Mouse (Mus musculus): ENCODE measurements around the gene Echdc2.
A peak's percentile ranks its signal among the peaks of the same experiment; 100 is the strongest.

The Echdc2 gene

GRCm38 (mm10) chr4:108199236-108199635, 34.0 kb downstream of the Echdc2 start:
- DNase-seq (ENCODE audit: low read depth, low spot score): no peak

- no peak for DNase-seq (ENCODE audit: low read depth, low spot score)
These were observed 39.4 kb downstream of the Echdc2 start for GRCm38 (mm10) chr4:108204629-108205028.

- no peak for DNase-seq (ENCODE audit: low read depth, low spot score)
These were observed 47.8 kb downstream of the Echdc2 start for GRCm38 (mm10) chr4:108213023-108213422.

GRCm38 (mm10) chr4:108217332-108218179, 52.3 kb downstream of the Echdc2 start, which contains the start of gene Zyg11a:
Gene Zyg11a, minus strand, starts transcription at chr4:108218048.
- DNase-seq (ENCODE audit: low read depth, low spot score): peak; percentile 15

GRCm38 (mm10) chr4:108219019-108219418, 53.8 kb downstream of the Echdc2 start:
- DNase-seq (ENCODE audit: low read depth, low spot score): no peak

- DNase-seq (ENCODE audit: low read depth, low spot score): no peak
These were observed 57.3 kb downstream of the Echdc2 start for GRCm38 (mm10) chr4:108222507-108222906.

GRCm38 (mm10) chr4:108225341-108225872, 60.2 kb downstream of the Echdc2 start:
- DNase-seq (ENCODE audit: low read depth, low spot score): no peak

Measured in CD4-positive helper T cell, adult 2 months (primary cell).